Mouse (Mus musculus) G1E (cell line): Measurements from ENCODE around the gene Dnah1.

ENCODE experiments used
- CTCF ChIP-seq: IDR thresholded peaks from 2 replicates; pipeline ENCODE4 v1.5.1; 2012; ENCODE audit warnings: low read depth, low read length, inconsistent platforms, mixed read lengths
- GATA1 ChIP-seq: IDR thresholded peaks from 2 replicates; pipeline ENCODE4 v1.6.1; 2012; ENCODE audit warnings: borderline replicate concordance, low read length, inconsistent platforms, mixed read lengths
- GATA2 ChIP-seq: IDR thresholded peaks from 2 replicates; pipeline ENCODE4 v1.6.1; 2012; ENCODE audit warnings: low read depth, low read length, inconsistent platforms, borderline replicate concordance
- POLR2AphosphoS5 ChIP-seq: IDR thresholded peaks from 2 replicates; pipeline ENCODE4 v1.6.1; 2012; ENCODE audit warnings: low read depth, low read length, inconsistent platforms; ENCODE audit not compliant: insufficient replicate concordance
- TAL1 ChIP-seq: conservative IDR thresholded peaks from 2 replicates; pipeline ENCODE4 v1.6.1; 2012; ENCODE audit warnings: low read depth, low read length, inconsistent platforms, mixed read lengths

DNA sequence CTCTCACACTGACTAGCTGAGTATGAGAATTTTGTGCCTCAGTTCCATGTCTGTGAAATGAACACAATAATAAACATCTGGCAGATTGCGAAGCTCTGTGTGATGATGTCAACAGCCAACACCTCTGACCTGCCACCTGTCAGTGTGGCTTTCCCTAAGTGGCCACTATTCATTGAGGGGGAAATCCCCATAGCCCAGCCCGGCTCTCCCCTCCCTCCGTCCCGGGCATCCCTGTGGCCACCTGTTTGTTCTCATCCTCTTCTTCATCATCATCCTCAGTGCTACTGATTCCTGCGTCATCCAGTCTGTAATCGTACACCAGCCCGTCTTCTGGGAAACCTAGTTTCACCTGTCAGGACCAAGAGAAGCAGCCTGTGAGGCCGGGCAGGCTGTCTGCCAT, 38.0 kb downstream of the Dnah1 start:
- TF ChIP-seq CTCF (no peak), POLR2AphosphoS5 (no peak), TAL1 (no peak), GATA1 (no peak), GATA2 (no peak)
